Comparison of ENCODE assay signal across 8 mouse cellular contexts in the genomic region with DNA sequence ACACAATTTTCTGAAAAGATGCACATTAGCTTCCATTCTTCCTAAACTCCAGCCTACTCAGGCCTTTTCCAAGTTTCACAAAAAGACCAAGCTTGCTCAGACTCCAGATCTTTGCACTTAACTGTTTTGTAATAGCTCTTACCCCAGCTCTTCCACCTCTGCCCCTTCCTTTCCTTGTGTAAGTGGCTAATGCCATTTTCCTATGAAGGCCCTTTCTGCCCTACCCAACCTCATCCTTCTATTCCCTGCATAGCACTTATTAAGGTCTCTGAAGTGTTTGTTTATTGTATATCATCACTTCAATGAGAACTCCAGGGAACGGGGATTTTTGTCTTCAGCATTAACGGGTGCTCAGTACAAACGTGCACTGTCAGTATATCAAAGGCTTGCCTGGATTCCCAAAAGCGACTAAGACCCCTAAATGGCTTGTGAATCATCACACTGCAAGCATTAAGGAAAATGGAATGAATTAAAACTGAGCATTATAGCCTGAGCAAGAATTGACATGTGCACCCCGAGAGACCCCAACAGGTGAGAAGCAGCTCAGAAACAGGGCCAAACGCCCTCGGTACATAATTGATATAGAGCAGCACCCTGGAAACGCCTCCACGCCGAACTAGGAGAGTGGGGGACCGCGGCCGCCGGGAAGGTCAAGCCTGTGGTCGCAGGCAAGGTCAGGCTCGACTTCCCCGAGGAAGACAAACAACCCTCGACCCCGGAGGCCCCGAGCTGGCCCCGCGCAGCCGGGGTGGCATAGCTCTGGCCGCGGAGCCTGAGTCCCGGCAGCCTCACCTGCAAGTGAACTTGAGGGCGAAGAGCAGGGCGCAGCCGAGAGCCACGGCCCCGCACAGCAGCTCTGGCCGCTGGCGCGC. TPM values are rescaled to one million over a fixed set of nuclear protein-coding genes. Genes with fewer than 3 reads are reported as not detected.
DNase-seq lines count a peak whose midpoint lies in the region; ATAC-seq and TF ChIP-seq lines count a peak whose summit lies in the region.

No protein-coding gene starts in this region.

- POLR2A ChIA-PET in Patski (lab: Charles Lee), result interaction anchor here (0.8 to 1.0 kb wide), 2 partner anchors 12 to 18 kb away, joined by 3 read pairs; no protein-coding TSS in a partner anchor

- in situ Hi-C loops in Patski (cut with MboI; ENCODE audit: low pct_unique_long_range_greater_than_20kb), result no loop called here

- CTCF ChIA-PET in Patski (lab: Charles Lee), result interaction anchor here (1.3 to 1.4 kb wide), 2 partner anchors 13 to 41 kb away, joined by 3 to 4 read pairs; no protein-coding TSS in a partner anchor

- peak overlapping the region; percentile 92 for H3K4me3 ChIP-seq in embryonic fibroblast, embryonic 13.5 days (ENCODE audit: insufficient read depth, low read length)
- H3K4me3 ChIP-seq in intestine, postnatal 0 days (ENCODE audit: low read depth, low read length), result peak overlapping the region; percentile 80
- H3K4me3 ChIP-seq in midbrain, embryonic 12.5 days, result peak overlapping the region; percentile 90

- peak overlapping the region; percentile 44 for H3K27ac ChIP-seq in embryonic fibroblast, embryonic 13.5 days (ENCODE audit: insufficient read depth, low read length)
- peak overlapping the region; percentile 97 for H3K27ac ChIP-seq in intestine, postnatal 0 days (ENCODE audit: low read depth, low read length)
- H3K27ac ChIP-seq in midbrain, embryonic 12.5 days (replicated peaks), result peak overlapping the region; percentile 80

- peak; percentile 43 for DNase-seq in layer of hippocampus, adult 11-12 months (ENCODE audit: low spot score)
- no peak for DNase-seq in layer of hippocampus, postnatal 36 days
- no peak for DNase-seq in Patski (ENCODE audit: low read depth, low spot score)
- DNase-seq in frontal cortex, postnatal 10 days (ENCODE audit: low spot score in 2 of 2), result no peak
- no peak for DNase-seq in gastrocnemius, adult 8-10 months (ENCODE audit: low spot score in 2 of 2)

- H3K4me2 ChIP-seq in intestine, postnatal 0 days (replicated peaks; ENCODE audit: low read depth), result peak overlapping the region; percentile 66
- H3K4me2 ChIP-seq in midbrain, embryonic 12.5 days (replicated peaks), result peak overlapping the region; percentile 69

- peak overlapping the region; percentile 94 for H3K9ac ChIP-seq in intestine, postnatal 0 days (ENCODE audit: low read depth, low read length)
- H3K9ac ChIP-seq in midbrain, embryonic 12.5 days (replicated peaks), result peak overlapping the region; percentile 92

- no peaks in the 10 kb centered on the region for H3K4me1 ChIP-seq in embryonic fibroblast, embryonic 13.5 days (ENCODE audit: control insufficient read depth, insufficient read depth, low read length)
- no peaks in the 10 kb centered on the region for H3K4me1 ChIP-seq in intestine, postnatal 0 days (replicated peaks; ENCODE audit: control insufficient read depth, insufficient read depth, low read length)
- H3K4me1 ChIP-seq in midbrain, embryonic 12.5 days, result peaks cover 23% of the 10 kb centered on the region

- H3K27me3 ChIP-seq in Patski, result no peaks in the 10 kb centered on the region
- no peaks in the 10 kb centered on the region for H3K27me3 ChIP-seq in intestine, postnatal 0 days (replicated peaks; ENCODE audit: control insufficient read depth, insufficient read depth, low read length)
- H3K27me3 ChIP-seq in midbrain, embryonic 12.5 days, result no peaks in the 10 kb centered on the region

- ATAC-seq in Patski, result peak; percentile 8
- ATAC-seq in intestine, postnatal 0 days, result no peak
- ATAC-seq in midbrain, embryonic 12.5 days (ENCODE audit: low FRiP score, low read depth), result no peak

- TF ChIP-seq POLR2A in embryonic fibroblast, embryonic 13.5 days (IDR thresholded peaks at IDR 0.05; ENCODE audit: low read depth, low read length), result no peak

- WGBS in intestine, postnatal 0 days, result under 1% methylated on average over 34 of the region's 34 CpGs
- WGBS in midbrain, embryonic 12.5 days, result under 1% methylated on average over 34 of the region's 34 CpGs

- H3K36me3 ChIP-seq in intestine, postnatal 0 days (ENCODE audit: control insufficient read depth, insufficient read depth), result peaks cover 19% of the 10 kb centered on the region
- H3K36me3 ChIP-seq in midbrain, embryonic 12.5 days, result peaks cover 9% of the 10 kb centered on the region

- TF ChIP-seq CTCF in Patski (IDR thresholded peaks at IDR 0.05), result no peak
- TF ChIP-seq CTCF in embryonic fibroblast, embryonic 13.5 days (IDR thresholded peaks at IDR 0.05; ENCODE audit: borderline replicate concordance, insufficient read depth, low read length), result no peak
- TF ChIP-seq CTCF in intestine, postnatal 0 days (IDR thresholded peaks at IDR 0.05; ENCODE audit: low read depth), result no peak

- no peaks in the 10 kb centered on the region for H3K9me3 ChIP-seq in intestine, postnatal 0 days (ENCODE audit: control insufficient read depth)
- no peaks in the 10 kb centered on the region for H3K9me3 ChIP-seq in midbrain, embryonic 12.5 days

RNA-seq across cellular contexts. Expression of a gene that starts 0.7 kb away (rescaled TPM):
- total RNA-seq in layer of hippocampus, postnatal 36 days (2021), result 10 to 100 TPM; 30.8 to 36.6 TPM
- polyA plus RNA-seq in Patski (2021), result 37.3 TPM
- 26.6 and 27.1 TPM in 2 replicates for polyA plus RNA-seq in embryonic fibroblast, embryonic 13.5 days (2011; ENCODE audit: insufficient read length, low read depth, missing spikeins)
- 26.8 and 27.7 TPM in 2 replicates for polyA plus RNA-seq in intestine, postnatal 0 days (2015; fragmentation: Nextera tagmentation; extraction: Ambion mirVana)
- polyA plus RNA-seq in midbrain, embryonic 12.5 days (2016; fragmentation: Nextera tagmentation; extraction: Ambion mirVana), result 30.5 and 31.5 TPM in 2 replicates
- total RNA-seq in gastrocnemius, adult 8-10 months (2022), result 1 to 10 TPM; 4.6 to 8.5 (median 7.0) TPM

RNA-seq across cellular contexts. Expression of a gene that starts 42.5 kb away (rescaled TPM):
- 10 to 100 TPM; 70.6 to 99.7 TPM for total RNA-seq in layer of hippocampus, postnatal 36 days (2021)
- 75.4 TPM for polyA plus RNA-seq in Patski (2021)
- 147 and 159 TPM in 2 replicates for polyA plus RNA-seq in embryonic fibroblast, embryonic 13.5 days (2011; ENCODE audit: insufficient read length, low read depth, missing spikeins)
- polyA plus RNA-seq in intestine, postnatal 0 days (2015; fragmentation: Nextera tagmentation; extraction: Ambion mirVana), result 32.4 and 41.2 TPM in 2 replicates
- 103 and 106 TPM in 2 replicates for polyA plus RNA-seq in midbrain, embryonic 12.5 days (2016; fragmentation: Nextera tagmentation; extraction: Ambion mirVana)
- 10 to 100 TPM in 3 of 4 experiments, 1 to 10 TPM in 1; 9.7 to 15.8 (median 13.5) TPM for total RNA-seq in gastrocnemius, adult 8-10 months (2022)

Comparison
In these comparisons a context has a peak if more than half of its experiments do, and no peak if none do; other contexts are left out.
1. H3K27ac ChIP-seq: peak in every context shown above with its lines; median percentile 97 in intestine, postnatal 0 days; 80 in midbrain, embryonic 12.5 days; 44 in embryonic fibroblast, embryonic 13.5 days.